Mouse (Mus musculus) cerebral cortex, adult 2 months (tissue): ENCODE measurements around the gene Khsrp.

Experiments used
- WGBS: fragments of 180-500 bp; shearing (Covaris S2); methylation state at CpG from one replicate; pipeline ENCODE4 v1.1.7; 2018; 5-methylcytosine and 5-hydroxymethylcytosine counted together

Khsrp gene

DNA sequence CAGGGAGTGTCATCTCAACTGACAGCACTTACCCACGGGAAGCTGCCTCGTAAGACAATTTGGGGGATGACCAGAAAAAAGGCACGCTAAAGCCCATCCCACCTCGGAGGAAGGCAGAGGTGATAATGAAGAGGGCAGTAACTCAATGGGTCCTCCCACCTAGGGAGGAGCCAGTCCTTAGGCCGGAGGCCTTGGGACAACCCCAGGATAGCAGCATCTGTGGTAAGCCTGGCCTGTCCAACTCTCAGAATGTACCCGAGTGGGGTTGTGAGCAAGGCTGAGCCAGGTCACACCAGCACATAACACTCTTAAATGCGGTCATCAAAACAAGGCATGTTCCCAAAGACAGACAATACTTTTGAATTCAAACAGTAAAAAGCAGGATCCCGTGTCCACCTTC is 1.6 kb downstream of the Khsrp start:
- WGBS = 25% methylated on average over 8 of the region's 8 CpGs

DNA sequence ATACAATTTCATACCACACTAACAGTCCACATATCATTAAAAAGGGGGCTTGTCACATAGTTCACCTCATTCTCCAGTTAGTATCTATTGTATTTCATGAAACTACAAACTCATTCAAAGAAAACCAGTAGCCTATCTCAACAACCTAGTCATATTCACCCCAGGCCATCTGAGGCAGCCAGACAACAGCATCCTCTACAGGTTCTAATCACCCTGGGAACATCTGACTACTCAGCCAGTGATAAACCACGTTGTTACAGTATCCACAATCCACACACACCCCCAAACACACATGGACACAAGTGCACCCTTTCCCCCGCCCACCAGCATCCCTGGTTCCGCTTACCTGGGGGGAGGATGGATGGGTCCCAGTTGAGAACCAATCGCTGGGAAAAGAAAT is 3.9 kb downstream of the Khsrp start:
- WGBS = 62% methylated on average over 4 of the region's 4 CpGs

DNA sequence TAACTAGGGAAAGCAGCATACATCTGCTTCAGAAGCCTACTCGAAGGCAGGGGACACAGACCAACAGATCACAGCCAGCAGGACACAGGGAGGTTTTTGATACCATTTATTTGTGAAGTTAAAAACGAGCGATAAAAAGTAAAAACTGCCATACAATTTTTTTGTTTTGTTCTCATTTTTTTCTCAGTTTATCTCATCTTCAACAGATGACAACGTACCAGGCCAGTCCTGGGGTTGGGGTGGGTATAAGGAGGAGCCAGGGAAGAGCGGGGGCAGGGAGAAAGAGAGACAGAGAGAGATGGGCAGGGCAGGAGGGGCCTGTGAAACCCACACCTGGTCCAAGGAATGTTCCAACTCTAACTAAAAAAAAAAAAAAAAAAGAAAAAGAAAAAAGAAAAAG is 10.4 kb downstream of the Khsrp start:
- WGBS = 87% methylated on average over 5 of the region's 5 CpGs

DNA sequence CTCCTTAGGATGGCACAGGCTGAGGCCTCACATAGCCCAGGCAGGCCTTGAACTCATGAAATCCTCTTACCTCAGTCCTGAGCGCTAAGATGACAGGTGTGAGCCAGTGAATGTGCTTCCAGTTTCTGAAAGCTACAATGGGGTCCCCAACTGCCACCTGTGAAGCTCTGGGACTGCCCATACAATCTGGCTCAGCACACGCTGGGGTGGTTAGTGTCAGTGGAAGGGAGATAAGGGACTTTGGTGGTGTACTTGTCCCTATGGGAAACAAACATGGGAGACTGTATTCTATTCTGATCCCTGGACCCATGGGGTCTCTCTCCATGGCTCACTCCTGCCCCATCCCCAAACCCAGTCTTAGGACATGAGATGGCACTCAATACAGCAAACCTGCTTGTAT is 11.6 kb downstream of the Khsrp start:
- WGBS = 86% methylated on average over 2 of the region's 2 CpGs

DNA sequence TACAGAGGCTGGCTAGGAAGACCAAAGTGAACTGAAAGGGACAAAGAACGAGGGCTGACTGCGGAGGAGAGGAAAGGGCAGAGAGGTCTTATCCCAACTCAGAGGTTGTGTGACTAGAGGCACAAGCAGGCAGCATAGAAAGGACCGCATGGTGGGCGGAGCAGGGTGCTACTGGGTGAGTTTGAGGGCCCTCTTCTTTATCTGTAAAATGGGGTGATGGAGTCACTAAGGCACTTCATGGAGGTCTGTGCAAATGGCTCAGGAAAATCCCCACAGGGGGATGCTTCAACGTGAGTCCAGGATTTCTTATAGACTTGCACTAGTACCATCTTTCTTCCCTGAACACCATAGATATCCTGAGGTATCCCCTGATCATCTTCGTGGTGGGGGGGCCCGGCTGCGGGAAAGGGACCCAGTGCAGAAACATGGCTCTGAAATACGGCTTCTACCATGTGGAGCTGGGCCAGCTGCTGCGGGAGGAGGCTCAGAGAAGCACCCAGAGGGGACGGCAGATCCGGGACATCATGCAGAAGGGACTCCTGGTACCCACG is 19.0 kb downstream of the Khsrp start:
- WGBS = 72% methylated on average over 13 of the region's 13 CpGs

DNA sequence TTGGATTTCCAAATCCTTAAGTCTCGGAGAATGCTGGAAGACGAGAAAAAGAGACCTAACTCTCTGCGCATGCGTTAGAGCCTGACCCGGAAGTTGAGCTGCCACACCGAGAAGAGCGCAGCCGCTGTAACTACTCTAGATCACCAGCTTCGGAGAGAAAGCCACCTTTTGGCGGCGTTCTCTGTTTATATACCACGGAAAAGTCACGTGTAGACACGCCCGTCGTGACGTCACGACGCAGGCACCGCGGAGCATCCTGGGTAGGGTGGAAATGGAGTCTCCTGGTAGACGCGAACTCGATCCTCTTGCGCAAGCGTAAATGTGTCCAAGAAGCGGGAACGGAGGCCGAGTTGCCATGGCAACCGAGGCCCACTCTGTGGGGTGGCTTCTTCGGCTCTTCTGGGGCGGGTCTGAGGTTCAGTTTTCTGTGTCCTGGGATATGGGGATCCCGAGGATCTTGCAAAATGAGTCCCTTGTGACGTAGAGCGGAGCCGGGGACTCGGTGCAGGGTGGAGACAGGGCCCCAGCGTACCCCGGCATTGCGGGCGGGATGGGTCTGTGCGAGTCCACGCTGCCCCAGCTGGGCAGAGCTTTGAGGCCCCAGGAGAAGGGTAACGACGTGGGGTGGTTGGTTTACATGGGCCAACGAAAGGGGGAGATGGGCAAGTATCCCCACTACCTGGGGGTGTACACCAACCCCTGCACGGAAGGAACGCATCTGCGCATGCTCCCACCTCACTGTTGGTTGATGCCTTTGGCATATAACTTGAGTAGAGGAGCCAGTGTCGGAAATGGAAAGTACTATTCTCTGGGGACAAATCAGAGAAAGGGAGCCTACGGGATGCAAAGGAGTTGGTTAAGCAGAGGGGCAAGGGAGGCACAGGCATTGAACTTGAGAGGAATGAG is 19.8 kb downstream of the Khsrp start, which contains the start of the genes Gtf2f1 and Gm17949:
TSS of gene Gtf2f1 (minus strand) at position 53 of the 906 bp plus-strand sequence.
TSS of gene Gm17949 (plus strand) at position 234 of the 906 bp plus-strand sequence.
- WGBS = under 1% methylated on average over 51 of the region's 51 CpGs

DNA sequence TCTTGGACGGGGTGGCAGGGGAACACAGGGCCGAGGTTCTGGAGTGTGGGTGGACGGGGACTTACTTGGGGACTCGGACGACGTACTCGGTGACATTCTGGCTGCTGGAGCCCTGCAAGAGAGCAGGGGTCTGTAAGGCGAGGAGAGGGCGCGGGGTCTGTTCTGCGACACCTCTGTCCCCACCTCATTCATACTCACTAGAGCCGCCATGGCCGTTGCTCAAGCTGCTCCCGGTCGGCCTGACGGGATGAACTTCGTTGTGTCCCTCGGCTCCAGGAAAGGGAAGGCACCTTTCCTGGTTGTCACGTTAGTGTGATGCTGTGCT is 20.4 kb downstream of the Khsrp start:
- under 1% methylated on average over 19 of the region's 19 CpGs for WGBS

DNA sequence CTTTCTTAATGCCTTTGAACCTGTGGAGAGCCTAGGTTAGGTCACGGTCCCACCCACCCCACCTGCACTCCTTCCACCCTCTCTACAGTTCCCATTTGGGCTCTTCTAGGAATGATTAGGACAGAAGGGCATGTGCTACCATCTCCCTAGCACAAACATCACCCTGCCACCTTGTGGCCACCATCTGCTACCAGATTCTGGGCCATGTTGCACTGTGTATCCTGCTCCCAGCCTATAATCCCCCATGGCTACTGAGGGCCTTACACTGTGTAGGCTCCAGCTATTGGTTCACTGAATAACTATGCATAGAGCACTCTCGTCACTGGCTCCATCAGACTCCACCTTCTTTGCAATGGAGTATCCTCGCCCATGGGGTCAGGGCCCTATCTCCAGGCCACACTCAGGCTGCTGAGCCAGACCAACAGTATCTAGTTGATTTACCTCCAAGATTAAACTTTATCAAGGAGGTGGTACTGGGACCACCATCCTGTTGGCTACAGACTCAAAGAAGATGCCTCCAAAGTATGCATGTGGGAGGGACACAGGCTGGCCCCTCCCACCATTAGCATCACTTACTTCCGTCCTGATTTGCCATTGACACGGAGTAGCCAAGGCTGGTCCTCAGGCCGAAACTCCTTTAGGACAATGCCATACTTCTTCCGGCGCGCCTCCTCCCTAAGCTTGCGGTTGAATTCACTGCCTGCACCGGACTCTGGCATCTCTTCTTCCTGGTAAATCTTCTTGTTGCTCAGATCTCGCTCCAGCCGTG is 24.0 kb downstream of the Khsrp start:
- 90% methylated on average over 13 of the region's 13 CpGs for WGBS

DNA sequence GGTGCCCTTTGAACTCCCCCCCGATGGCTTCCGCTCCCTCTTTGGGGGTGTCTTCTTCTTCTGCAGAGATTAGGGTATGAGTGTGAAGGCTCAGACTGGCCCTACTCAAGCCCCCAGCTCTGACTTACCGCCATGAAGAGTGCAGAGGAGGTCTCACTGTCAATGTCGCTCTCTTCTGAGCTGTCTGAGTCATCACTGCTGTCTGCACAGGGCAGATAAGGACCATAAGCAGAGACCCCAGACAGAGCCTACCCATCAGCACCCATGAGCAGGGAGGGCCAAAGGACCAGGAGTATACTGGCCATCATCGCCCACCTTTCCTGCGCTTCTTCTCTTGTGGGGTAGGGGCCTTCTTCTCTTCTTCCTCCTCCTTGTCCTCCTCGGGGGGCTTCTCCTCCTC is 27.3 kb downstream of the Khsrp start:
- WGBS = 88% methylated on average over 7 of the region's 7 CpGs

DNA sequence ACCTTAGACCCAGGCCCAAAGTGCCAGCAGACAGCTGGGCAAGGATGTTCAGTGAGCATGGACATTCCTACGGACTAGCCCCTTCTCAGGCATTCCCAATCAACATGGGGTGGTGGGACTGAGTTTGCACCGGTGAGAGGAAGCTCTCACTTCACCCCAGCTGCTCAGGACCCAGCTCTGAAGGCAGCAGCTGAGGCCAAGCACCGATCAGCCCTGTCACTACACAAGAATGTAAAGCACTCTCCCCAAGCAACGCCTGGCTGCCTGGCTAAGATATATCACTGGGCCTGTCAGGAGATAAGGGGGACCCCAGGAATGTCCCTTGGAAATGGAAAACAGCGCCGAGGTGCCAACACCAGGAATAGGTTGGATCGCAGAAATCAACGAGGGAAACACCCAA is 30.1 kb downstream of the Khsrp start:
- WGBS = 71% methylated on average over 8 of the region's 8 CpGs

DNA sequence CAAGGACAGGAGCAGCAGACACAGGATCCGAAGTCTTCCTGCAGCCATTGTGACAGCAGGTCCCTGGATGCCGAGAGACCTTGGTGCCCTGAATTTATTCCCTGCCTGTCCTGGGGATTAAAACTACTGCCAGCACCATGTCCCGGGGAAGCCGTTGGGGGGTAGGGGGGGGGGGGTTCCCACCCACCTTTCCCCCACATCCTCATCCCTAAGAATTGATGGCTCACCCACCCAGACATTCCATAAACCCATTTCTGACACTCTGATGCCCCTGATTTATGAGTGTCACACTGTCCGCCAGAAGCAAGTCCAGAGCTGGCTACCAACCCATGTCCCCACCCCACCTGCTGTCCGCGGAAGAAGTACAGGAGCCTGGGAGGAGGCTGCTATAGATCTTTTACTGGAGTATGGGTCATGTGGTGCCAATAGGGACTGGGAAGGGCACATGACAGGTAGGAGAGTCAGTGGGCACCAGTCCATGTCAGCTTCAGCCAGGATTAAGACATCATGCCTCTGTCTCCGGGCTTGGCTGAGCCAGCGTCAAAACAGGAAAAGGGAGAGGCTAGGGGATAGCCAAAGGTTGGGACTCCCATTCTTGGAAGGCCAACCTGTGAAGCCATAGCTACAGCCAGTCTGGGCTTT is 31.2 kb downstream of the Khsrp start, which contains the start of gene Pspn:
TSS of gene Pspn (minus strand) at position 51 of the 642 bp plus-strand sequence.
- WGBS = 84% methylated on average over 9 of the region's 9 CpGs

DNA sequence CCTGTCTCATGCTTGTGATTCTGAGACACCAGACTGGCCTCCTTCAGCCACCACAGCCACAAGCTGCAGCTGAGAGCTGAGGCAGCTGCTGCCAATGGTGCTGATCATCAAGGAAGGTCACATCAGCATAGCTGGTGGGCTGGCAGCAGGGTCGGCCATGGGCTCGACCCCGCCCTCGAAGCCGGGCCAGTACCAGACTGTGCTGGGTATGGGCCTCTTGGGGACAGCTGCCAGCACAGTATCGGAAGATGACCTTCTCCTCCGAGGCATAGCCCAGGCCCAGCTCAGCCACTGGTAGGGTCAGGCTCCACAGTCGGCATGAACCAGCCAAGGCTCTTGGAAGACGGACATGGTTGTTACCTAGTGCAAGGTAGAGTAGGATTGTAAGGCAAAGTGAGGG is 31.9 kb downstream of the Khsrp start:
- WGBS = 90% methylated on average over 9 of the region's 9 CpGs

DNA sequence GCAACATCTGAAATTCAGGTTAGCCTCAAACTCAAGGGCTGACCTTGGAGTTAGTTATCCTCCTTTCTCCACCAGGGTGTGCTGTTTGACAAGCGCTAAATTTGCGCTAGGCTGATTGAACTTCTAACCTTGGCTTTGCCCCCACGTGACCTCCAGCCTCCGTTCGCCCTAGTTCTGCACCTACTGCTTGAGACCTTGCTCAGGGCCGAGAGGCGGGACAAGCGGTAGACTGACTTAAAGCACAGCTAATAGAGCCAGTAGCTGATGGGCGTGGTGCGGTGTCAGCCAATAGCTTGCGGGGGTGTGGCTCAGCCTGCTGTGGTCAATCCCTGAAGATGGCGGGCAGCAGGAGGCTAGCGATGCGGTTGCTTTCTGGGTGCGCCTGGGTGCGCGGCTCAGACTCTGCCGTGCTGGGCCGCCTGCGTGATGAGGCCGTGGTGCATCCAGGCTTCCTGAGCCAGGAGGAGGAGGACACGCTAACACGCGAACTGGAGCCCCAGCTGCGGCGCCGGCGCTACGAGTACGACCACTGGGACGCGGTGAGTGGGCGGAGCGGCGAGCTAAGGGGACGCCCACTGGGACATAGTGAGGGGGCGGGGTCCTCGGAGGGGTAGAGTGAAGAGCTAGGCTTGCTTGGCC is 34.2 kb downstream of the Khsrp start, which contains the start of gene Alkbh7:
TSS of gene Alkbh7 (plus strand) at position 311 of the 639 bp plus-strand sequence.
- under 1% methylated on average over 38 of the region's 38 CpGs for WGBS

DNA sequence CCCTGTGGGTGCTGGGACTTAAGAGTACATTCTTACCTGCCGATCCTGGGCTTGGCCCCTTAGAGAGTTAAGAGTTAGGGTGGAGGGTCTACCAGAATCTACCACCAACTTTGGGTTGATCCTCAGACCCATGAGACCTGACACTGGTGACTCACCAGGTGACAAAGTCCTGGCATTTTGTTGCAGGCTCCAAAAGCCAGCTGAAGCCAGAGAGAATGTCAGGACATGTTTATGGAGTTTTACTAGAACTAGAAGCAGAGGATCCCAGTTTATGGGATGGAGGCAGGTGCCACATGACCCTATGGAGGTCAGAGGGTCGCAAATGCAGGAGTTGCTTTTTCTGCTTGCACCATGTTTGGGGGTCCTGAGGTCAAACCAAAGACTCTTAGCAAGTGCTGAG is 34.8 kb downstream of the Khsrp start:
- 75% methylated on average over 2 of the region's 2 CpGs for WGBS

DNA sequence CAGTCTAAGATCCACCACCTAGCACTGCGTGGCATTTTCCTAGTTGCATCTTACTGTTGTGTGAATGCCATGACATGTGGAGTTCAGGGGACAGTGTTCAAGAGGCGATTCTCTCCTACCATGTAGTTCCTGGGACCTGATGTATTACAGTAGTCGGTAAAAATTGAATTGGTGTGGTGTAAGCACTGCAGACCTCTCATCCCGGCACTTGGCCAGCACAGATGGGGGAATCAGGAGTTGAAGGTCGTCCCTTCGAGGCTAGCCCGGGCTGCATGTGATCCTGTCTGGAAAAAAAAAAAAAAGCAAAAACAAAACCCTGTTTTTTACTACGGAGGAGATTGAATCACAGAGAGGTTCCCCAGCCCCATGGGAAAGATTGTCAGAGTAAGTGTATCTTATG is 36.3 kb downstream of the Khsrp start:
- 86% methylated on average over 8 of the region's 8 CpGs for WGBS

DNA sequence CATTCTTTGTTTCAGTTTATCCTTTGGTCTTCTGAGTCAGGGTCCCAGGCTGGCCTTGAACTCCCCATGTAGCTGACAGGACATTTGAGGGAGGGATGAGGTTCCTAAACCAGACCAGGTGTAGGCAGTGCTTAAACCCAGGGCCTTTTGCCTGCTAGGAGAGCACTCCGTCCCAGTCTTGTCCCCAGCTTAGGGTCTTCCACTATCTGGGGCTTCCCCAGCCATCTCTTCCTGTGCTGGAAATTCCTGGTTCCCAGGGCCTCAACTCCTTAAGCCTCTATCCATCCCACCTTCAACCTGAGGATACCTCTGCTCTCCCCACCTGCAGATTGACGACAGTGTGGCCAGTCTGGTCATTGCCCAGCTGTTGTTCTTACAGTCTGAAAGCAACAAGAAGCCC is 40.4 kb downstream of the Khsrp start:
- 65% methylated on average over 2 of the region's 2 CpGs for WGBS

DNA sequence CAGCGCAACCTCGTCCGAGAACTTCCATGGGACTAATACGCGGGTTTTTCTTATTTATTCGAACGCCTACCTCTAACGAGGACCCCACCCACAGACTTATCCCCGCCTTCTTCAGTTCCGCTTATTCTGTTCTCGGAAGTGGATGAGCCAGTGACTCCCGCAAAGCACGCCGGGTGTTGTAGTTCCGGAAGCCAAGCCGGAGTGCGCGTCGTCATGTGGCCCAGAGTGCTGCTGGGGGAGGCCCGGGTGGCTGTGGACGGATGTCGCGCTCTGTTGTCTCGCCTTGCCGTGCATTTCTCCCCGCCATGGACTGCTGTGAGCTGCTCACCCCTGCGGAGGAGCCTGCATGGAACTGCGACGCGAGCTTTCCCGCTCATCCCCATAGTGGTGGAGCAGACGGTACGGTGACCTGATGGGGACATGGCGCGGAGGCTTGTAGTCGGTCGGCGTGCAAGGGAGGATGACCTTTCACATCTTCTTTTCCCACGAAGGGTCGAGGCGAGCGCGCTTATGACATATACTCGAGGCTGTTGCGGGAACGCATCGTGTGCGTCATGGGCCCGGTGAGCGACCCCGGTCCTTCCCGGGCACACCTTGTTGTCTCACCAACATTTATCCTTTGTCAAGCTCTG is 41.1 kb downstream of the Khsrp start, which contains the start of gene Clpp:
TSS of gene Clpp (plus strand) at position 191 of the 632 bp plus-strand sequence.
- under 1% methylated on average over 52 of the region's 52 CpGs for WGBS

DNA sequence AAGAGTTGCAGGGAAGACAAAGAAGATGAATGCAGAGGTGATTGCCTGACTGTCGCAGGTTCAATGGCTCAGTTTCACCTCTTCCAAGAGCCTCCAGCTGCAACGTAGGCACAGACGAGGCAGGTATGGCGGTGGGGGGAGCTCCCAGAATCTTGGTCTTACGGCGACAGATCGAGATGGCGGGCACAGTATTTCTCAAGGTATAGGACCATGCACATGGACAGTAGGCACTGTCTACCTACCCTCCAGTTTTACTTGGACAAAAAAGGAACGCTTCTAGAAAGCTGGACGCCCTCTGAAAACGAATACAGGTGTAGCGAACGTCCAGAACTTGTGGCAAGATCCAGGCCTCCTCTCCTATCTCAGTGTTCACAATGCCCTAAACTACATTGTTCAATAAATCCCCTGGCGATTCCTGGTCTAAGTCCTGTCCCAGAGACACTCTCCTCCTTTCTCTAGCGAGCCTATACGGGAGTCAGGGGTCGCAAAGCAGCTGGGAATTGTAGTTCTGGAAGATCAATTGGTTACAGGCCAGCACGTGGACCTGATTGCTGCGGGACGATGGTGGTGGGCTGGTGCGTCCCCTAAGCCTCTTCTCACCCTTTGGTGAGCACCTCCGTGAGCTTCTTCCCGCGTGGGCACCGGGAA is 41.7 kb downstream of the Khsrp start:
- WGBS = under 1% methylated on average over 25 of the region's 25 CpGs

DNA sequence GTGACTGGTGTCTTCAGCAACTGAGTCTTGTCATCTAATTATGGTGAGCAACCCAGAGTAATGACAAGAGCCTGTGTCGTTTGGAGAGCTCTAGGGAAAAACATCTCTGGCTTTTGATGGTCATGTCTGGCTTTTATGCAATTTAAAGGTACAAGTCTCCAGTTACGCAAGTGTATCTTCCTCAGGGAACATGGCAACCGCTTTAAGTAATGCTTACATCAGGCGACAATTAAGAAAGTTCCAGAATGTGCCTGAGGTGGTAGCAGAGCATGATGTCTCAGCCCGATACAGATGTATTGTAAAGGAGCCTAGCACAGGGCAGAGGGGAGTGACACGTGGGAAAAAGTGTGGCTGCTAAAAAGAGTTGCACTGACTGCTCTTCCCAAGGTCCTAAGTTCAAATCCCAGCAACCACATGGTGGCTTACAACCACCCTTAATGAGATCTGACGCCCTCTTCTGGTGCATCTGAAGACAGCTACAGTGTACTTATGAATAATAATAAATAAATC is 42.3 kb downstream of the Khsrp start:
- 65% methylated on average over 7 of the region's 7 CpGs for WGBS

DNA sequence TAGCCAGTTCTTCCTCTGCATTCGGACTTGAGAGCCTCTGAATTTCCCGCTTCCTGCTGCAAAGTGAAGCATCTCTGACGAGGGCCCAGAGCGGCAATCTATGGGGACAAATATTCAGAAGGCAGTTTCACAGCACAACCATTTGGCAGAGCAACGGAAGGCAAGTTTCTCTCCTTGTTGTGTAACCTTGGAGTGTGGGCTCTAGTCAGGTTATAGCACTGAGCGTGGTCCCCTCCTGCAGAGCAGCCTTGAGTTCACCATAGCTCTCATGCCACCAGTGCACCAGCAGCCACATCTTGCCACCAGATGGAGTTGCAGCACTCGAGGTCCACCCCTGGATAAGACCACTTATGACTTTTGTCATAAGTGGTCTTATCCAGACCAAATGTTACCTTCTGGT is 42.9 kb downstream of the Khsrp start:
- 83% methylated on average over 7 of the region's 7 CpGs for WGBS
